Mouse (Mus musculus): Measurements from ENCODE around the gene Olfr54.

- TF ChIP-seq CTCF (IDR thresholded peaks at IDR 0.05; ENCODE audit: low read depth, low read length) (no peak), POLR2A (IDR thresholded peaks at IDR 0.05; ENCODE audit: extremely low read depth, insufficient read depth, low read length) (no peak)
Measured at GRCm38 (mm10) chr11:51059640-51060039, 45.6 kb downstream of the Olfr54 start.

Data from liver, adult 2 months (tissue).